Mouse (Mus musculus) megakaryocyte, embryonic 14.5 days (primary cell): ENCODE measurements around the gene Stxbp3.

ENCODE experiments used
- FLI1 ChIP-seq: IDR thresholded peaks from 2 replicates; pipeline ENCODE4 v1.6.1; 2012; ENCODE audit warnings: low read length, inconsistent platforms, mixed read lengths
- GATA1 ChIP-seq: IDR thresholded peaks from 3 replicates; pipeline ENCODE4 v1.6.1; 2012; ENCODE audit warnings: mixed read lengths, low read length, inconsistent platforms, borderline replicate concordance

DNA sequence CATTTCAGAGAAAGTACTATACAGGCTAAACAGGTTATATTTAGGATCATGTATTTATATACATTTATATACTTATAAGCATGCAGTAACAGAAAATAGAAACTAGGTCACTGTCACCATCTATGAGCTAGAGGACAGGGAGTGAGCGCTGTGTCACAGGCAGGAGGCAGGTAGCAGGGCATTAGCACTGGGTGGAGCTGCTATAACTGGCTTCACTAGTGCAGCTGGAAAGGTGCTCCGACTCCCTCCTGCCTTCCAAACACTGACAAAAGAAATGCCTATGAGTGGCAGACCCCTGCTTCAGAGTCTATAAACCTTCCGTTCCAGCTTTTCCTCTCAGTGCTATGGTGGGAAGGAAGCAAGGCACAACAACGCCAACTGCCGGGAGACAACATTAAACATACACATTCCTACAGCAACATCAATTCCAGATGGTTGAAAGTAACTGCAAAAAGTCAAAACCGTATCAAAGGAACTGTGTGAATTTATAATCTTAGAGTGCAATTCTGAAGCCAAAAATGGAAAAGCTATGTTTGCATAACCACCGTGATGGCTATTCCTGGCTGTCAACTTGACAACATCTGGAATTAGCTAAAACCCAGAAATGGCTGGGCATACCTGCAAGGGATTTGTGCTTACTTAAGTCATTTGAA lies 49.1 kb downstream of the Stxbp3 start:
- TF ChIP-seq GATA1, result no peak
- TF ChIP-seq FLI1, result no peak
